Mouse (Mus musculus) liver, embryonic 15.5 days (tissue): ENCODE measurements around the gene Rasip1. TPM values are rescaled to one million over a fixed set of nuclear protein-coding genes. Genes with fewer than 3 reads are reported as not detected.

Experiments used
- ATAC-seq: fragments of 200-750 bp; cut with Nextera tagmentation; 2 replicates; pipeline ENCODE4 v1.8.0; 2017; ENCODE audit warnings: moderate number of reproducible peaks, mild to moderate bottlenecking, moderate library complexity; ENCODE audit not compliant: insufficient read depth
- H3K27ac ChIP-seq: fragments of 300-500 bp; sonication (generic); replicated peaks from 2 replicates; pipeline ENCODE4 v1.5.1; 2015; ENCODE audit warnings: mild to moderate bottlenecking, inconsistent platforms
- H3K27me3 ChIP-seq: fragments of 300-500 bp; sonication (generic); 2 replicates; pipeline ENCODE4 v1.6.1; 2015; ENCODE audit warnings: mild to moderate bottlenecking, inconsistent platforms
- H3K36me3 ChIP-seq: fragments of 300-500 bp; sonication (generic); replicated peaks from 2 replicates; pipeline ENCODE4 v1.6.1; 2015; ENCODE audit warnings: moderate library complexity, mild to moderate bottlenecking, inconsistent platforms
- H3K4me1 ChIP-seq: fragments of 300-500 bp; sonication (generic); replicated peaks from 2 replicates; pipeline ENCODE4 v1.6.1; 2015; ENCODE audit warnings: inconsistent platforms
- H3K4me2 ChIP-seq: fragments of 300-500 bp; sonication (generic); 2 replicates; pipeline ENCODE4 v1.6.1; 2015; ENCODE audit warnings: moderate library complexity, mild to moderate bottlenecking, inconsistent platforms
- H3K4me3 ChIP-seq: fragments of 300-500 bp; sonication (generic); replicated peaks from 2 replicates; pipeline ENCODE4 v1.5.1; 2015; ENCODE audit warnings: mild to moderate bottlenecking, inconsistent platforms
- H3K9ac ChIP-seq: fragments of 300-500 bp; sonication (generic); 2 replicates; pipeline ENCODE4 v1.6.1; 2015; ENCODE audit warnings: moderate library complexity, mild to moderate bottlenecking, inconsistent platforms
- H3K9me3 ChIP-seq: fragments of 300-500 bp; sonication (generic); replicated peaks from 2 replicates; pipeline ENCODE4 v1.6.1; 2016; ENCODE audit warnings: inconsistent platforms
- WGBS: fragments of 180-500 bp; shearing (Covaris S2); methylation state at CpG from one replicate; pipeline ENCODE4 v1.1.7; 2015; ENCODE audit warnings: mixed read lengths; ENCODE audit not compliant: insufficient replicate concordance; 5-methylcytosine and 5-hydroxymethylcytosine counted together
- polyA plus RNA-seq: library from polyadenylated mRNA; unstranded; fragments of >200 nt; fragmentation: Nextera tagmentation; extraction: Ambion mirVana; gene quantifications from 2 replicates; pipeline ENCODE4 v1.2.1, GENCODE M21; 2015

Rasip1 gene
- polyA plus RNA-seq, 1 experiment from 2014 or later = 2.8 TPM

DNA sequence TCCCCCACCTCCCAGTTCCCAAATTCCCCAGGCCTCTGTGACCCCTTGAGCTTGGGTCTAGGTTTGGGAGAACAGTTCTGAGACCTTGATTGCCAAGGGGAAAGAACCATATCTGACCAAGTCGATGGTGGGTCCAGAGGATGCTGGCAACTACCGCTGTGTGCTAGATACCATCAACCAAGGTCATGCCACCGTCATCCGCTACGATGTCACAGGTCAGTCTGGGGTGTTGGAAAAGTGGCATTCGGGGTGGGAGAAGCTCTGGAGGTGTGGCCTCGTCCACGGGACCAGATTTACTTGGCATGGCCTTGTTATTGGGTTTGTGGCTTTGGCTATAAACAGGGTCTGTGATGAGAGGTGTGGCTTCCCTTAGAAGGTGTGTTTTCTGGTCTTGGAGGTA is 1.8 kb upstream of the Rasip1 start:
- no peak overlapping the region for H3K27ac ChIP-seq
- H3K9ac ChIP-seq = no peak overlapping the region
- no peaks in the 10 kb centered on the region for H3K9me3 ChIP-seq
- no peak for ATAC-seq
- peaks cover 60% of the 10 kb centered on the region for H3K27me3 ChIP-seq
- H3K4me3 ChIP-seq = no peak overlapping the region
- H3K4me1 ChIP-seq = peaks cover 11% of the 10 kb centered on the region
- H3K36me3 ChIP-seq = no peaks in the 10 kb centered on the region
- H3K4me2 ChIP-seq = no peak overlapping the region
- WGBS = 66% methylated on average over 8 of the region's 8 CpGs

DNA sequence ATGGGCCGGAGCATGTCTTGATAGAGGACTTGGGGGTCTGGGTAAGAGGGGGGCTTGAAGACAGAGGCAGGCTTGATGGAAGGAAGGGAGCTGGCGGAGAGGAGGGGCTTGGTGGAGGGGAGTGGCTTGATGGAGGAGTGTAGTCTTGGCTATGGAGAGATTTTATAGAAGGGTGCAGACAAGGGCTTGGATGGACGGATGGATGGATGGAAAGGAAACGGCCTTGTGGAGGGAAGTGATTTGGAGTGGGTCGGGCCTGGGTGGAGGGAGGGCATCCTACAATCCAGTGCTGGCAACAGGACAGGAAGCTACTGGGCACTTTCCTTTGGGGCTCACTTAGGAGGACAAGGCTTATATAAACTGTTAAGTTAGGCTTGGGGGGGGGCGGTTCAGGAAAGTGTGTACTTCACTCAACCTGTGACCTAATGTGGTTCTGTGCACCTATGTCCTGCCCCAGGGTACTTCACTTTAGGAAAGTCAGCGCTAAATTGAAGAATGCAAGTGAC is 664 bp upstream of the Rasip1 start:
- Histone ChIP-seq H3K4me2 (no peak overlapping the region), H3K4me1 (peaks cover 11% of the 10 kb centered on the region), H3K9me3 (no peaks in the 10 kb centered on the region), H3K27ac (no peak overlapping the region), H3K9ac (no peak overlapping the region), H3K36me3 (no peaks in the 10 kb centered on the region), H3K27me3 (peaks cover 68% of the 10 kb centered on the region), H3K4me3 (no peak overlapping the region)
- no peak for ATAC-seq
- 57% methylated on average over 7 of the region's 7 CpGs for WGBS

DNA sequence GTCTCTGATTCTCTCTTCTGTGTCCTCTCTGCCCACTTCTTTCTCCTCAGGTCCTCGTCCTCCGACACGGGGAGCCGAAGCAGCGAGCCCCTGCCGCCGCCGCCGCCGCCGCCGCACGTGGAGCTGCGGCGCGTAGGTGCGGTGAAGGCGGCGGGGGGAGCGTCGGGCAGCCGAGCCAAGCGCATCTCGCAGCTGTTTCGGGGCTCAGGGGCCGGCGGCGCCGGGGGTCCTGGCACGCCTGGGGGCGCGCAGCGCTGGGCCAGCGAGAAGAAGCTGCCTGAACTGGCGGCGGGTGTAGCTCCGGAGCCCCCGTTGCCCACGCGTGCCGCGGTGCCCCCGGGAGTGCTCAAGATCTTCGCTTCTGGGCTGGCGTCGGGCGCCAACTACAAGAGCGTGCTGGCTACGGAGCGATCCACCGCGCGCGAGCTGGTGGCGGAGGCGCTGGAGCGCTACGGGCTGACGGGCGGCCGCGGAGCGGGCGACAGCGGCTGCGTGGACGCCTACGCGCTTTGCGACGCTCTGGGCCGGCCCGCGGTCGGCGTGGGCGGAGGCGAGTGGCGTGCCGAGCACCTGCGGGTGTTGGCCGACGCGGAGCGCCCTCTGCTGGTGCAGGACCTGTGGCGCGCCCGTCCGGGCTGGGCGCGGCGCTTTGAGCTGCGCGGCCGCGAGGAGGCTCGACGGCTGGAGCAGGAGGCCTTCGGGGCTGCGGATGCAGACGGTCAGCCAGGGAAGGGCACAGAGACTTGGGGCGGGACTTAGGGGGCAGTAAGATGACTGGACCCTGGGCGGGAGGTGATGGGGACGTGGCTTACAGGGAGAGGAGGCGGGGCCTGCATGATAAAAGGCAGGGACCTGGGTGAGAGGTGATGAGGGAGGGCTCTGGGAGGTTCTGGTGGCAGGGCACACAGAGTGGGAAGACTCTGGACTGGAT is 1.3 kb downstream of the Rasip1 start:
- Histone ChIP-seq H3K4me1 (peaks cover 15% of the 10 kb centered on the region), H3K9ac (peak overlapping the region; percentile 48), H3K9me3 (no peaks in the 10 kb centered on the region), H3K27ac (no peak overlapping the region), H3K36me3 (no peaks in the 10 kb centered on the region), H3K4me2 (peak overlapping the region; percentile 79), H3K27me3 (peaks cover 73% of the 10 kb centered on the region), H3K4me3 (peak overlapping the region; percentile 55)
- WGBS = 1% methylated on average over 102 of the region's 105 CpGs
- ATAC-seq = peak; percentile 68

DNA sequence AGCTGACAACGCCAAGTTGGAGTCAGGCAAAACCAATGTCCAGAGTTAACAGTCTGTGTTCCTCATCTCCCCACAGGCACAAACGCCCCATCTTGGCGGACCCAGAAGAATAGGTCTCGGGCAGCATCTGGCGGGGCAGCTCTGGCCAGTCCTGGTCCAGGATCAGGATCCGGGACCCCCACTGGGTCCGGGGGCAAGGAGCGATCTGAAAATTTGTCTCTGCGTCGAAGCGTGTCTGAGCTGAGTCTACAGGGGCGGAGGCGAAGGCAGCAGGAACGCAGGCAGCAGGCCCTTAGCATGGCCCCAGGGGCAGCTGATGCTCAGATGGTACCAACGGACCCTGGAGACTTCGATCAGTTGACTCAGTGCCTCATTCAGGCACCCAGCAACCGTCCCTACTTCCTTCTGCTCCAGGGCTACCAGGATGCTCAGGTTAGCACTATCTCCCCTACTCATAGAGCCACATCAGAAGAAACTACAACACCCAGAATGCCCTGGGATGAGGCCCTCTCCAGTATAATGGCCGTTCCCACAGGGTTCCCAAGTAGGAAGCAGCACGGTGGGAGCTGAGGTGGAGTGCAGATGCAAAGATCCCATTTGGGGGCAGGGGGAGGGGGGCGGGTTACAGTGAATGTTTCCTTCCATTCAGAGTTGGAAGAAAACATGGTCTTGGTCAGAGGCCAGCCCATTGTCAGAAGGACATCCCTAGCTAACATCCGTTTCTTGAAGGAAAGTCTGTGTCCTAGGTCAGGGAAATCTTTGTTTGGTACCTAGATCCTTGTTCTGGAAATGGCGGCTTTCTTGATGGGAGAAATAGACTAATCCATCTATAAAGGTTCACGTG is 3.0 kb downstream of the Rasip1 start:
- Histone ChIP-seq H3K36me3 (no peaks in the 10 kb centered on the region), H3K4me1 (peaks cover 15% of the 10 kb centered on the region), H3K9ac (no peak overlapping the region), H3K9me3 (no peaks in the 10 kb centered on the region), H3K4me3 (no peak overlapping the region), H3K4me2 (no peak overlapping the region), H3K27ac (no peak overlapping the region), H3K27me3 (peaks cover 67% of the 10 kb centered on the region)
- no peak for ATAC-seq
- 68% methylated on average over 23 of the region's 23 CpGs for WGBS

DNA sequence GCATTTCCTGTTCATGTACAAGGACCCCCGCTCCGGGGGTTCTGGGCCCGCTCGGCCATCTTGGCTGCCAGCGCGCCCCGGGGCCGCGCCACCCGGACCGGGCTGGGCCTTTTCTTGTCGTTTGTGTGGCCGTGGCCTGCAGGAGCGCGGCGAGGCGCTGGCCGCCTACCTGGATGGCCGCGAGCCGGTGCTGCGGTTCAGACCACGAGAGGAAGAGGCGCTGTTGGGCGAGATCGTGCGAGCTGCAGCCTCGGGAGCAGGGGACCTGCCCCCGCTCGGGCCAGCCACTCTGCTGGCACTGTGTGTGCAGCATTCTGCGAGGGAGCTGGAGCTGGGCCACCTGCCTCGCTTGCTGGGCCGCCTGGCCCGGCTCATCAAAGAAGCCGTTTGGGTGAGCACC is 5.2 kb downstream of the Rasip1 start:
- no peak overlapping the region for H3K9ac ChIP-seq
- no peak for ATAC-seq
- H3K4me1 ChIP-seq = peaks cover 15% of the 10 kb centered on the region
- no peaks in the 10 kb centered on the region for H3K36me3 ChIP-seq
- peaks cover 47% of the 10 kb centered on the region for H3K27me3 ChIP-seq
- WGBS = 43% methylated on average over 35 of the region's 35 CpGs
- H3K9me3 ChIP-seq = no peaks in the 10 kb centered on the region
- H3K27ac ChIP-seq = no peak overlapping the region
- peak overlapping the region; percentile 19 for H3K4me2 ChIP-seq
- H3K4me3 ChIP-seq = no peak overlapping the region

DNA sequence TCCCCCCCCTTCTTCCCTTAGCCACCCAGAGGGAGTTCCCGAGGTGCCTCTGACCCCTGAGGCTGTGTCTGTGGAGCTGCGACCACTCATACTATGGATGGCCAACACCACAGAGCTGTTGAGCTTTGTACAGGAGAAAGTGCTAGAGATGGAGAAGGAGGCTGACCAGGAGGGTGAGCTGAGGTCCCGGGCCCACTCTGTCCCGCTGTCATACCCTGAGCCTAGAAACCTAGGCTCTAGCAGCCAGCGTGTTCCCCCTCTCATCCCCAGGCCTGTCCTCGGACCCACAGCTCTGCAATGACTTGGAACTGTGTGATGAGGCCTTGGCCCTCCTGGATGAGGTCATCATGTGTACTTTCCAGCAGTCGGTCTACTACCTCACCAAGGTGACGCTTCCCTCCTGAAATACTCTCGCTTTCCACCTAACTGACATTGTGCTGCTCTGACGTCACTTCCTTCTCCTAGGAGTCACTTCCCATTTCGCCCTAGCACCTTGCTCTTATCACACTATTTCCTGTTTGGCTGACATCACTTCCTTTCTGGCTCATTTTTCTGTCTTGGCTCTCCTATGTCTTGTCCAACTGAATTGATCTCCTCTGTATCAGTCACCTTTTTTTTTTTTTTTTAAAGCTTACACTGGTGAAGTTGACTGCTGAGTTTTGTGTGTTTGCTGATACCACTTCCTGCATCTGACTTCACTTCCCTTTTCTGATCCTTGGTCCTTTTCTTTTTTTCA is 7.8 kb downstream of the Rasip1 start:
- Histone ChIP-seq H3K36me3 (no peaks in the 10 kb centered on the region), H3K4me1 (peaks cover 4% of the 10 kb centered on the region), H3K27me3 (peaks cover 21% of the 10 kb centered on the region), H3K4me3 (no peak overlapping the region), H3K27ac (no peak overlapping the region), H3K4me2 (no peak overlapping the region), H3K9me3 (no peaks in the 10 kb centered on the region), H3K9ac (no peak overlapping the region)
- 38% methylated on average over 11 of the region's 11 CpGs for WGBS
- peak; percentile 17; the same call in 1 of the 2 replicates for ATAC-seq

DNA sequence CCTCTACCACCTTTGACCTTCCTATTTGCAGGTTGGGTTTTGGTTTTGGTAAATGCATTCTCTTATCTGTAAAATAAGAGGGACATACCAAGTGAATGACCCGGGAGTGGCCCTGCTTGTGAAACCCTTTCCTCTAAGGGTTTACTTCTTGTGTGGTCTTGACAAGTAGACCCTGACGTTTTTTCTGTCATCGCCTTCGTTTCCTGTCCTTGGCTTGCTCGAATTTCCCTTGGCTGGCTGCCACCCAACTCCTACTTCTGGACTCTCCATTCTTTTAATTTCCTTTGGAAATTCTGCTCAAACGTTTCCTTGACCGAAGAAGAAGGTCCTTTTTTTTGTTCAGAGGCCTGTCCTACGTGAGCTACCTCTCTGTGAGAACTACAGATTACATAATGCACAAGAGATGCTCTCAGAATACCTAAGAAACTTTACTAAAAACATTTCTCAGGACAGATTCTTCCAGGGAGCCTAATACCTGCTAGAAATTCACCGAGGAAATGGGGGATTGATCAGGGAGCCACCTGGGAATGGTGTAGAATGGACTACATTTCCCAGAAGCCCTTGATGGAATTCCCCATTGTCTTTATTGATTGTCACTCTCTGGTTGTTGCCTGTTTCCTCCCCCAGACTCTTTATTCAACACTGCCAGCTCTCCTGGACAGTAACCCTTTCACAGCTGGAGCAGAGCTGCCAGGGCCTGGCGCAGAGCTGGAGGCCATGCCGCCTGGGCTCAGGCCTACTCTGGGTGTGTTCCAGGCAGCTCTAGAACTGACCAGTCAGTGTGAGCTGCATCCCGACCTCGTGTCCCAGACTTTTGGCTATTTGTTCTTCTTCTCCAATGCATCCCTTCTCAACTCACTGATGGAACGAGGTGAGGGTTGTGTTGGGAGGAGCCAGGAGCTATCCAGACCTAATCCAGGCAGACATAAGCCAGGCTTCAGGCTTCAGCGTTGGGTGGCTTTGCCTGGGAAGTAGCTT is 8.7 kb downstream of the Rasip1 start:
- Histone ChIP-seq H3K27ac (no peak overlapping the region), H3K9me3 (no peaks in the 10 kb centered on the region), H3K4me1 (peaks cover 4% of the 10 kb centered on the region), H3K27me3 (peaks cover 12% of the 10 kb centered on the region), H3K4me3 (no peak overlapping the region), H3K36me3 (no peaks in the 10 kb centered on the region), H3K4me2 (no peak overlapping the region), H3K9ac (no peak overlapping the region)
- ATAC-seq = no peak
- 51% methylated on average over 15 of the region's 15 CpGs for WGBS

DNA sequence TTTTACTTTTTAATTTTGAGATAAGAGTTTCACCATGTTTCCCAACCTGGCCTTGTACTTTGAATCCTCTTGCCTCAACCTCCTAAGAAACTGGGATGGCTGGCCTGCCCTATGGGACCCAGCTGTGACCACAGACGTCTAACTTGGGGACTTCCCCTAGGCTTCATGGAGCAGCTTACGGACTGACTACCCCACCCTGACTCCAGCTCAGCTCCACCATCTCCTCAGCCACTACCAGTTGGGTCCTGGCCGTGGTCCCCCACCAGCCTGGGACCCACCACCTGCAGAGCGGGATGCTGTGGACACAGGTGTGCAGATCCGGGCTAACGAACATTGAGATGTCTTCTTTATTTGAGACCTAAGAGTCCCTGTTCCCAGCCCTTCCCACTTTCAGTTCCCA is 10.4 kb downstream of the Rasip1 start:
- Histone ChIP-seq H3K36me3 (no peaks in the 10 kb centered on the region), H3K27ac (no peak overlapping the region), H3K27me3 (peaks cover 8% of the 10 kb centered on the region; the same call in 1 of the 2 replicates), H3K9me3 (no peaks in the 10 kb centered on the region), H3K4me2 (no peak overlapping the region), H3K9ac (no peak overlapping the region), H3K4me3 (no peak overlapping the region), H3K4me1 (peaks cover 1% of the 10 kb centered on the region; the same call in 1 of the 2 replicates)
- no peak for ATAC-seq
- WGBS = 65% methylated on average over 6 of the region's 6 CpGs

DNA sequence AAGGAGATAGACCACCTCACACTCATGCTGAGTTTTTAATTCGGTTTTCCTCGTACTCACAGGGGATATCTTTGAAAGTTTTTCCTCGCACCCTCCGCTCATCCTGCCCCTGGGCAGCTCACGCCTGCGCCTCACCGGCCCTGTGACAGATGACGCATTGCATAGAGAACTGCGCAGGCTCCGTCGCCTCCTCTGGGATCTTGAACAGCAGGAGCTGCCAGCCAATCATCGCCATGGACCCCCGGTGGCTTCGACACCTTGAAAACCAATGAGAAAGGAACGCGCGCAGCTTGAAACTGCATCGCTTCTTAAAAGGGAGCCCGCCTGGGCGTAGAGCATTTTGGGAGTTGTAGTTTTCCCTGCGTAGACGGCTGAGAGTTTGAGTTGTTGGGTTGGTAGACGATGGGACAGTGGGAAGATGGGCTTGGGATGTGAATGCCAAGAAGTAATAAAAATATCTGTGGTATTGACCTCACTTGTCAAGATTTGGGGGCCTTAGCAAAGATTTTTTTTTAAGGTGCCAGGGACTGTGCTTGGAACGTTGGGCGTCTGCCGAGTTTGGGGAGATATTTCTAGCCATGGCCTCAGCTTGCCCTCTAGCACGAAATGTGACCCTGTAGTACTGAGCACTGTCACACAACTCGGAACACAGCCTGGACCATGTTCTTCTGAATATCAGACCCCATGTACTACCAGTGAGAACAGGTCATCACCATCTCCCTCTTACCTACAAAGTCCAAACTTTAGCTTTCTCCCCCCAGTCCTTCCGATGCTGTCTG is 11.5 kb downstream of the Rasip1 start:
- H3K4me1 ChIP-seq = peaks cover 11% of the 10 kb centered on the region
- no peaks in the 10 kb centered on the region for H3K36me3 ChIP-seq
- no peaks in the 10 kb centered on the region for H3K9me3 ChIP-seq
- no peak overlapping the region for H3K27ac ChIP-seq
- 63% methylated on average over 29 of the region's 29 CpGs for WGBS
- no peak overlapping the region for H3K9ac ChIP-seq
- H3K27me3 ChIP-seq = peaks cover 9% of the 10 kb centered on the region; the same call in 1 of the 2 replicates
- H3K4me2 ChIP-seq = peak overlapping the region; percentile 32
- no peak overlapping the region for H3K4me3 ChIP-seq
- ATAC-seq = peak; percentile 44
